Mouse (Mus musculus): Measurements from ENCODE around the gene Stpg3. TPM values are rescaled to one million over a fixed set of nuclear protein-coding genes. Genes with fewer than 3 reads are reported as not detected.

Stpg3 gene
- polyA plus RNA-seq, 1 experiment from 2014 or later, result not detected

GRCm38 (mm10) chr2:25171769-25172153 is 42.7 kb downstream of the Stpg3 start:
- Histone ChIP-seq H3K9ac (ENCODE audit: low read depth, low read length) (no peak overlapping the region), H3K27me3 (replicated peaks; ENCODE audit: control insufficient read depth, insufficient read depth, low read length) (no peaks in the 10 kb centered on the region), H3K27ac (ENCODE audit: low read depth, low read length) (no peak overlapping the region), H3K4me1 (replicated peaks; ENCODE audit: control insufficient read depth, insufficient read depth, low read length) (peaks cover 41% of the 10 kb centered on the region), H3K4me3 (ENCODE audit: low read depth, low read length) (no peak overlapping the region), H3K9me3 (ENCODE audit: control insufficient read depth) (no peaks in the 10 kb centered on the region), H3K36me3 (ENCODE audit: control insufficient read depth, insufficient read depth) (no peaks in the 10 kb centered on the region), H3K4me2 (replicated peaks; ENCODE audit: low read depth) (no peak overlapping the region)
- no peak for ATAC-seq
- WGBS, result 48% methylated on average over 1 of the region's 1 CpGs
- TF ChIP-seq CTCF (IDR thresholded peaks at IDR 0.05; ENCODE audit: low read depth), result no peak

GRCm38 (mm10) chr2:25171101-25171768 is 43.2 kb downstream of the Stpg3 start:
- H3K9me3 ChIP-seq (ENCODE audit: control insufficient read depth), result no peaks in the 10 kb centered on the region
- no peak overlapping the region for H3K4me2 ChIP-seq (replicated peaks; ENCODE audit: low read depth)
- 82% methylated on average over 6 of the region's 6 CpGs for WGBS
- H3K9ac ChIP-seq (ENCODE audit: low read depth, low read length), result no peak overlapping the region
- peaks cover 38% of the 10 kb centered on the region for H3K4me1 ChIP-seq (replicated peaks; ENCODE audit: control insufficient read depth, insufficient read depth, low read length)
- H3K27ac ChIP-seq (ENCODE audit: low read depth, low read length), result no peak overlapping the region
- H3K36me3 ChIP-seq (ENCODE audit: control insufficient read depth, insufficient read depth), result no peaks in the 10 kb centered on the region
- no peaks in the 10 kb centered on the region for H3K27me3 ChIP-seq (replicated peaks; ENCODE audit: control insufficient read depth, insufficient read depth, low read length)
- ATAC-seq, result no peak
- no peak for TF ChIP-seq CTCF (IDR thresholded peaks at IDR 0.05; ENCODE audit: low read depth)
- H3K4me3 ChIP-seq (ENCODE audit: low read depth, low read length), result no peak overlapping the region

- no peak for TF ChIP-seq CTCF (IDR thresholded peaks at IDR 0.05; ENCODE audit: low read depth)
- H3K9ac ChIP-seq (ENCODE audit: low read depth, low read length), result no peak overlapping the region
- 54% methylated on average over 10 of the region's 10 CpGs for WGBS
- H3K27me3 ChIP-seq (replicated peaks; ENCODE audit: control insufficient read depth, insufficient read depth, low read length), result no peaks in the 10 kb centered on the region
- H3K4me1 ChIP-seq (replicated peaks; ENCODE audit: control insufficient read depth, insufficient read depth, low read length), result peaks cover 31% of the 10 kb centered on the region
- H3K36me3 ChIP-seq (ENCODE audit: control insufficient read depth, insufficient read depth), result no peaks in the 10 kb centered on the region
- H3K9me3 ChIP-seq (ENCODE audit: control insufficient read depth), result no peaks in the 10 kb centered on the region
- H3K4me3 ChIP-seq (ENCODE audit: low read depth, low read length), result no peak overlapping the region
- no peak for ATAC-seq
- no peak overlapping the region for H3K4me2 ChIP-seq (replicated peaks; ENCODE audit: low read depth)
- no peak overlapping the region; the same call in 1 of the 2 replicates for H3K27ac ChIP-seq (ENCODE audit: low read depth, low read length)
These were observed 43.9 kb downstream of the Stpg3 start for GRCm38 (mm10) chr2:25170326-25171100.

- no peak overlapping the region for H3K4me2 ChIP-seq (replicated peaks; ENCODE audit: low read depth)
- H3K9me3 ChIP-seq (ENCODE audit: control insufficient read depth), result no peaks in the 10 kb centered on the region
- TF ChIP-seq CTCF (IDR thresholded peaks at IDR 0.05; ENCODE audit: low read depth), result no peak
- no peaks in the 10 kb centered on the region for H3K36me3 ChIP-seq (ENCODE audit: control insufficient read depth, insufficient read depth)
- H3K9ac ChIP-seq (ENCODE audit: low read depth, low read length), result no peak overlapping the region
- H3K27me3 ChIP-seq (replicated peaks; ENCODE audit: control insufficient read depth, insufficient read depth, low read length), result no peaks in the 10 kb centered on the region
- no peak overlapping the region for H3K4me3 ChIP-seq (ENCODE audit: low read depth, low read length)
- no peak for ATAC-seq
- peaks cover 27% of the 10 kb centered on the region for H3K4me1 ChIP-seq (replicated peaks; ENCODE audit: control insufficient read depth, insufficient read depth, low read length)
- no peak overlapping the region for H3K27ac ChIP-seq (ENCODE audit: low read depth, low read length)
- 54% methylated on average over 5 of the region's 5 CpGs for WGBS
These were observed 44.7 kb downstream of the Stpg3 start for GRCm38 (mm10) chr2:25169778-25170177.

- TF ChIP-seq CTCF (IDR thresholded peaks at IDR 0.05; ENCODE audit: low read depth), result no peak
- peaks cover 20% of the 10 kb centered on the region for H3K4me1 ChIP-seq (replicated peaks; ENCODE audit: control insufficient read depth, insufficient read depth, low read length)
- H3K4me3 ChIP-seq (ENCODE audit: low read depth, low read length), result peak overlapping the region; percentile 36; the same call in 1 of the 2 replicates
- H3K27me3 ChIP-seq (replicated peaks; ENCODE audit: control insufficient read depth, insufficient read depth, low read length), result no peaks in the 10 kb centered on the region
- H3K27ac ChIP-seq (ENCODE audit: low read depth, low read length), result peak overlapping the region; percentile 61; the same call in 1 of the 2 replicates
- 23% methylated on average over 2 of the region's 2 CpGs for WGBS
- H3K36me3 ChIP-seq (ENCODE audit: control insufficient read depth, insufficient read depth), result no peaks in the 10 kb centered on the region
- peak overlapping the region; percentile 85 for H3K4me2 ChIP-seq (replicated peaks; ENCODE audit: low read depth)
- H3K9ac ChIP-seq (ENCODE audit: low read depth, low read length), result peak overlapping the region; percentile 35; the same call in 1 of the 2 replicates
- no peak for ATAC-seq
- no peaks in the 10 kb centered on the region for H3K9me3 ChIP-seq (ENCODE audit: control insufficient read depth)
These were observed 45.8 kb downstream of the Stpg3 start for GRCm38 (mm10) chr2:25168665-25168978.

- Histone ChIP-seq H3K27me3 (replicated peaks; ENCODE audit: control insufficient read depth, insufficient read depth, low read length) (no peaks in the 10 kb centered on the region), H3K4me2 (replicated peaks; ENCODE audit: low read depth) (peak overlapping the region; percentile 85), H3K36me3 (ENCODE audit: control insufficient read depth, insufficient read depth) (no peaks in the 10 kb centered on the region), H3K4me1 (replicated peaks; ENCODE audit: control insufficient read depth, insufficient read depth, low read length) (peaks cover 16% of the 10 kb centered on the region), H3K4me3 (ENCODE audit: low read depth, low read length) (peak overlapping the region; percentile 36), H3K9ac (ENCODE audit: low read depth, low read length) (peak overlapping the region; percentile 35; the same call in 1 of the 2 replicates), H3K9me3 (ENCODE audit: control insufficient read depth) (no peaks in the 10 kb centered on the region), H3K27ac (ENCODE audit: low read depth, low read length) (peak overlapping the region; percentile 61)
- peak; percentile 44; the same call in 1 of the 2 replicates for ATAC-seq
- 4% methylated on average over 40 of the region's 41 CpGs for WGBS
- no peak for TF ChIP-seq CTCF (IDR thresholded peaks at IDR 0.05; ENCODE audit: low read depth)
These were observed 46.3 kb downstream of the Stpg3 start for GRCm38 (mm10) chr2:25167919-25168664.

All from intestine, postnatal 0 days (tissue).